Mouse (Mus musculus) C3H10T1/2 (cell line): ENCODE data around the gene Gm7271. TPM values are rescaled to one million over a fixed set of nuclear protein-coding genes. Genes with fewer than 3 reads are reported as not detected.

Source experiments
- polyA plus RNA-seq, 2 experiments: library from polyadenylated mRNA; unstranded; fragments of >200 nt; fragmentation: generic; extraction: Trizol; gene quantifications; one replicate each; pipeline ENCODE4 v1.2.1; 2012; ENCODE audit warnings: missing spikeins in 2 of 2

The Gm7271 gene
- not detected for polyA plus RNA-seq

DNA sequence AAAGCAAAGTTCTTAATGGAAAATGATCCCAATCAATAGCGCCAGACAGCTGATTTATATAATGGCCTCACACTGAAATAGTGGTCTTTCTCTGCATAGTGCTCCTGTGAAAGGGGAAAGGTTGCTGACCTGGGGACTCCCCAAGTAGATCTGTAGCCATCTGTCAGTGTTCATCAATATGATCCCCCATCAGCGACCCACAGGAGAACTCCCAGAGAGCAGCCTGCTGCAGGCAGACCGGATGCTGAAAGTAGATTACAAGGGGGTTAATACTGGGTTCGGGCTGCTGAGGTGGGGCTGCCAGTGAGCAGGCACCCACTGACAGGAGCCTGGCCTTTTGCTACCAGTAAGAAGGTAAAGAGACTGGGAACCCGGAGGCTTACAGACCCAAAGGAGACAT lies at the start of gene Gm7271:
Gene Gm7271, plus strand, starts transcription at position 230 of the 400 bp plus-strand sequence.

DNA sequence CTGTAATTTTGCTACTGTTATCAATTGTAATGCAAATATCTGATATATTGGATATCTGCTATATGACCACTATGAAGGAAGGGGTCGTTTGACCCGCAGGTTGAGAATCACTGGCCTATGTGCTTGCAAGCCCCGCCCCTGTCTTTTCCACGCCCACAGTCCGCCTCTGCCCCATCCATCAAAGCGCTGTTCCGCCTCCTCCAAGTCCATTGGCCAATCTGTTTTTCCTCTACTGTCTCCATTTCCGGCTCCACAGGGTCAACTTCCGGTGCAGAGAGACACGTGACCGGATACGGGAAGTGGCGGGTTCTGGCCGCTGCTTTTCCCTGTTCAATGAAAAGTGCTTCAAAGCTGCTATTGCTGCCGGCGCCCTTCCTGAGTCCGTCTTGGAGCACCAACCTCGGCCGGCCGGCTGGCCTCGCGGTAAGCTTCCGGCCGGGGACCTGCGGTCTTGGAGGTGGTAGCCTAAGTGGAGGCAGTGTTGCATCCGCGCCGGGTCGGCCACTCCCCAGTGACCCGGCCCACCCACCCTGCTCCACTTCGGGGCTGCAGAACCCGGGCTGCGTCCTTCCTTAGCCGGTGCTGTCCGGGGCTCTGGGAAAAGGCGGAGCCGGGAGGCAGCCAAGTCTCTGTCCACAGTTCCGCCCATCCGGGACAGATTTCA lies 45.3 kb downstream of the Gm7271 start, which contains the start of gene Exoc1:
Gene Exoc1, plus strand, starts transcription at position 272 of the 664 bp plus-strand sequence.

Other genes with a start within 250 kb of the Gm7271 start
- gene Clock, start 179.2 kb upstream of the Gm7271 start, polyA plus RNA-seq: 1 to 10 TPM in 1 of 2 experiments, under 1 TPM in 1; 0.15 to 1.9 TPM
- not detected for gene Pdcl2, start 152.9 kb upstream of the Gm7271 start, polyA plus RNA-seq
- gene Nmu, start 120.3 kb upstream of the Gm7271 start, polyA plus RNA-seq: not detected
- 10 to 100 TPM in 1 of 2 experiments, 1 to 10 TPM in 1; 4.1 to 24.2 TPM for gene Exoc1, start 45.3 kb downstream of the Gm7271 start, polyA plus RNA-seq
- under 1 TPM; 0.07 to 0.91 TPM for gene Cep135, start 104.7 kb downstream of the Gm7271 start, polyA plus RNA-seq
- 1 to 10 TPM in 1 of 2 experiments, under 1 TPM in 1; 0.33 to 1.1 TPM for gene C530008M17Rik, start 172.5 kb downstream of the Gm7271 start, polyA plus RNA-seq